Mouse (Mus musculus): ENCODE data around the gene Traf1.

Gene Traf1

GRCm38 (mm10) chr2:34941061-34941675 is 20.4 kb downstream of the Traf1 start:
- DNase-seq (ENCODE audit: extremely low spot score, low spot score), result no peak

DNA sequence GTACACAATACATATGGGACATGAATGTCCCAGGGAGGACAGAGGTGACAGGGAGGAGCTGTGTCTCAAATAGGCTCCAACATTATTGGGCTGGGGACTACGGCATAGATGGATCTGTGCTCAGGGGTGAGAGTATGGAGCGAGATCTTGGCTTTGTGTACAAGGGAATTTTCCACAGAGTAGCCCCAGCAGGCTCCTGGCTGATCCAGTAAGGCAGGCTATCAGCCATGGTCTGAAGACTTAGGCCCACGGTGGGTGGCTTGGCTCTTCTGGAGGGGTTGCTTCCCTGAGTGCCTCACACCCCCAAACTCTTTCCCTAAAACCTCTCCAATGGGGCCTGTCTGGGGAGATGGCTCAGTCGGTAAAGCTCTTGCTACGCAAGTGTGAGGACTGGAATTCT is 21.3 kb downstream of the Traf1 start:
- no peak for DNase-seq (ENCODE audit: extremely low spot score, low spot score)

DNA sequence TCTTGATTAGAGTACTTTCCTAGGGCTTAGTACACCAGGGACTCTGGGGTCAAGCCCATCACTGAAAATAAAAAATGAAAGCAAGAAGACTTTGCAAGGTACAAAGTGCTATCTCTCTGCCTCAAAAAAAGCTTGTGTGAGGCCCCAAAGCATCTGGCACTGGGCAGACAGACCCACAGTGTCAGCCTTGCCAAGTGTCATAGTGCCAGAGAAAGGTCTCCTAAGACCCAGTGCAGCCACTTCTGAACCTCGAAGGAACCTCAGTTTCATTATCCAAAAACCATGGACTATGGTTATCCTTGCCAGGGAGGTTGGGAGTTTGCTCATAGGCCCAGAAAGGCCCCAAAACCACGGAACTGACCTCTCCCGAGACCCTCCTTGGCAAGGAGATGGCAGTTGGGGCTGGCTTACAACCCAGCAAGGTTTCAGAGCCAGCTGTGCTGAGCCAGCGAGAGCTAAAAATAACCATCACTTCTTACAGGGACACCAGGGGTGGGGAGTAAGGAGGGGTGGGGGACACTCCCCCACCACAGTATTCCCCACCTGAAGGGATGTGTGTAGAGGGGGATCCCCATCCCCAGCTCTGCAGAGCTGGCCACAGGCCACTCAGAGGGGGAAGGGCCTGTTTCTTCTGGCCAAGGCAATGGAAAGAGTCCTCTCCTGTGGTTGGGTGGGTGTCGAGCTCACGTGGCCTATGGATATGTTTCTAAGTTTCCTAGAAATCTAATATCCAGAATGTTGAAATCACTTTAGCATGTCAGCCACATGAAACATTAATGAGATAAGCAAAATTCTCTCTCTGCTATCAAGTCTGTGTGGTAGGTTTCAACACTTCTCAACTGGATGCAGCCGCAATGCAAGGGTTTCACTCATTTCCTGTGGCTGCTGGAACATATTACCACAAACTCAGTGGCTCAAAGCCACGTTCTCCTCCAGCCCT is 23.0 kb downstream of the Traf1 start:
- DNase-seq (ENCODE audit: extremely low spot score, low spot score), result no peak

DNA sequence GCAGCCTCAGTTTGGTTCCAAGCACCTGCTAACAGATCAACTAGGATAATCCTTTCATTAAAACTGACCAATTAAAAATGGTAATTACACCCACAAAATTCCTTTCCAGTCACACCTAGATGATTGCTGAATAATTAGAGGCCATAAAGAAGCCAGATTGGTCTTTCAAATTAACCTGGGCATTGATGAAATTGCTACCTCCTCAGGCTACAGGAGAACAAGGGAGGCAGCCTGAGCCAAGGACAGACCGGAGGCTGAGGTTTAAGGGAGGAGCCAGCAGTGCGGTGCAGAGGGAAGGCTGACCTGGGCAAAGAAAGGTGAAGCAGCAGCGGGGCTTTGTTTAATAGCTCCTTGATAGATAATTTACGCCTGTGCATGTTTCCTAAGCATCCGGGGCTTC is 24.1 kb downstream of the Traf1 start:
- DNase-seq (ENCODE audit: extremely low spot score, low spot score), result no peak

DNA sequence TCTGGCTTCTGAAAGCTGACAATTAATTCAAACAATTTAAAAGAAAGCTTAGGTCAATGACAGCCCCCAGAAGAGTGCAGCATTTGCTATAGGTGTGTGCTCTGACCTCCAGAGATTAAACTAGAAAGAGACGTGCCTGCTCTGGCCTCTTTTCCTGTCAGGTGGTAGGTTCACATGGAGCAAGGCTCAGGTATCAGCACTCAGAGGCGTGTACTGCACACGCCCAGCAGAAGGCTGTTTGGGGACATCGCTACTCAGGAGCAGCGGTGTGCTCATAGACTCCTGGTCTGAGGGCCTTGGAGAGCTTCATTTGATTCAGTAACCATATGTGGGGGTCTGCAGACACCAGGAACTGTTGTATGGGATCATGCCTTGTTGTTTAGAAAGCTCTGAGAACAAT is 34.3 kb downstream of the Traf1 start:
- no peak for DNase-seq (ENCODE audit: extremely low spot score, low spot score)

DNA sequence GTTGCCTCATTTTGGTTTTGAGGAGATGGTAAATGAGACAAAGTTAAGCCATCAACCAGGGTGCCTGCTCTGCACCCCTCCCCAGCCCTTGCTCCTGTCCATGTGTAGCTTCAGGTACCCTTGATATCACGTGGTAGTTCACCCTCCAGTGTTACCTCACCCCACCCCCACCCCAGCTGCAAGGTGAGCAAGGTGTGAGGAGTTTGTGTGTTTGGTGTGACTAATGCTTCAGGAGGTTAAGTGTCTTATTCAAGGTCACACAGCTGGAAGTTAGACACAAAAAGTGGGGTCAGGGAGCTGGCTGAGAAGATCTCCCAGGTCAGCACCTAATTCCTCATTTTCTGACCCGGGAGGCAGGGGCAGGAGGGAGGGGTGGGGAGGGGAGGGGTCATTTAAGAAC is 38.8 kb downstream of the Traf1 start:
- no peak for DNase-seq (ENCODE audit: extremely low spot score, low spot score)

DNA sequence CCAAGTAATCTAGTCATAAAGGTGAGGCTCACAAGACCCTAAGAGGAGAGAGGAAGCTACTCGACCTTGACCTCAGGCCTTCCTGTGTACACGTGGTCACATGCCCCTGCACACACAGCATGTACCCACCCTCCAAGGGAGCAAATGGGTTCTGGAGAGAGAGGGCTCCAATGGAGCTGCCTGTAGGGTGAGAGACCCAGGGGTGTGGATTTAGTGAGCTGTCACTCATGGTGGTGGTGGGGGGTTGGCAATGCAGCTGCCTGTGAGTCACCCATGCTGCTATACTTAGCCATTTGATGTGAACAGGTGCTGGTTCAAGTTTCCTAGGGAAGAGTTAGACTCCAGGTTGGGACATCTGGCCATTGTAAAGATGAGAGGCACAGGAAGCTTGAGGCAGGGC is 41.4 kb downstream of the Traf1 start:
- no peak for DNase-seq (ENCODE audit: extremely low spot score, low spot score)

GRCm38 (mm10) chr2:34915103-34915502 is 46.5 kb downstream of the Traf1 start:
- DNase-seq (ENCODE audit: extremely low spot score, low spot score), result peak; percentile 18

DNA sequence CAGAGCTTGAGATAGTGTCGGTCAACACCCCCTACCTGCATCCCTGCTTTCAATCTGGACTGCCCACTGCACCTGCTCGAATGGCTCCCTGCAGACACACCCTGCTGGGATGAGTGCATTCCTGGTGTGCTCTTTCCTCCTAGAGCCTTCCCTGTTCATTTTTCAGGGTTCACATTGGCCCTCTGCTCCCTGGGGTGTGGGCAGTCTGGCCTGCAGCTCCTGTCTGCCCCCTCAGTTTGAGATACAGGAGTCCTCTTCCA is 46.8 kb downstream of the Traf1 start:
- DNase-seq (ENCODE audit: extremely low spot score, low spot score), result no peak

DNA sequence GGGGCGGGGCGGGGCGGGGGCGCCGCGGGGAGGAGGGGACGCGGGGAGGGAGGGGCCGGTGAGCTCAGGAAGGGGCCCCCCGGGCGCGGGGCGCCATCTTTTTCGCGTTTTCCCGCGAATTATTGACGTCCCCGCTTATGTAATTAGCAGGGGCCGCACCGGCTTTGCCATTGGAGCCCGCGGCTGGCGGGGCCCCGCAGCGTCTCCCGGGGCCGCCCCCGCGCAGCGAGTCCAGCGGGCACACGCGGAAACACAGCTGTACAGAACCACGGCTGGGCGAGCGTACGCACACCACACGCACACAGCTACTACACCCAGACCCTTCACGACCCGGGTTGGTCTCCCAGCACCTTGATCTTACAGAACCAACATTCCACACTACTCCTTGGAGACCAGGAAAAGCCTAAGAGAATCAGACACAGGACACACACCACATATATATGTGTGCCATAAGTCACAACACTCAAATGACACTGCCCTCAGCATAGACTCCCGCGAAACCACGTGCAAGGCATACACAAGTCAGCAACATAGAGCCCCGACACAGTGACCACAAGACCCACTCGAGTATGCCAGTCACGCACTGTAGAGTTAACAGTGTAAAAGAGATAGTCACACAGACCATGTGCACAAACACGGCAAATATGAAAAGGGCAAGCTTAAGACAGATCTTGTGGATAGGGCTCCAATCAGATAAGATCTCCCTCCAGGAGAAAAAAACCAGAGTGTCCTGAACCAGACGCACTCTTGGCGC is 47.3 kb downstream of the Traf1 start:
- no peak for DNase-seq (ENCODE audit: extremely low spot score, low spot score)

DNA sequence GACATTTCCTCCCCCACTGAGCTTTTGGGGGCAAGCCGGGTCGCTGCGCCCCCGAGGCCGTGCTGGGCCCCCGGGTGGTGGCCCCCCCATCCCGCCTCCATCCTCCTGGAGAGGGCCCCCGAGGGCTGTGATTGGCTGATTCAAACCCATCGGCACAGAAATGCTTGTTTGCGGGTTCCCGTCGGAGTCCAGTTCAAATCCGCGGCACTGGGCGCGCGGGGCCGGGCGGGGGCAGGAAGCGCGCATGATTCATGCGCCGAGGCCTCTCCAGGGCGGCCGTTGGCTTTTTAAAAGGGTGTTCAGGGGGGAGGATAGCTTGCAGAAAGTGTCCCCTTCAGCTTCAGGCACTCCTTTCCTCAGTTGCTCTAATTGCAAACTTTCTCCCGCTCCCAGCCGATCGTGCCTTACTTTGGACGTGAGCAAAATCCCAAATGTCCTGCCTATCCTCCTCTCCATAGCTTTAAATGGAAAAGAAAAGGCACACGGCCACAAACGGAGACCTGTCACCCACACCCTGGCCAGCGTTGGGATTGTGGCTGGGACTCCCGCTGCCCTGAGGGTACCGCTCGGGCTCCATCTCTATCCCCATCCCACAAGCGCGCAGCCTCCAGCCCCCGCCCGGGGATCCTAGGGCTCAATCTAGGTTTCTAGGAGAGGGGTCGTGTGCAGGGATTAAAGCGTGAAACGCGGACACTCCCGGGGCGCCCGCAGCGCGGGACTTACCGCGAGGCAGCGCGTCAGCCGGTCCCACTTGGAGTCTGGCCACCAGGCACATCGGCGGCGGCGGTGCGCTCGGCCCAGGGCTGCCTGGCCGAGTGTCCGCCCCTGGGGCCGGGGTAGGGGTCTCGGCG is 48.1 kb downstream of the Traf1 start, which contains the start of gene Phf19:
TSS of gene Phf19 (minus strand) at position 809 of the 851 bp plus-strand sequence.
- peak; percentile 56 for DNase-seq (ENCODE audit: extremely low spot score, low spot score)

- DNase-seq (ENCODE audit: extremely low spot score, low spot score), result peak; percentile 20
Measured at GRCm38 (mm10) chr2:34912613-34913012, 49.0 kb downstream of the Traf1 start.

GRCm38 (mm10) chr2:34911871-34912270 is 49.7 kb downstream of the Traf1 start:
- DNase-seq (ENCODE audit: extremely low spot score, low spot score), result no peak

DNA sequence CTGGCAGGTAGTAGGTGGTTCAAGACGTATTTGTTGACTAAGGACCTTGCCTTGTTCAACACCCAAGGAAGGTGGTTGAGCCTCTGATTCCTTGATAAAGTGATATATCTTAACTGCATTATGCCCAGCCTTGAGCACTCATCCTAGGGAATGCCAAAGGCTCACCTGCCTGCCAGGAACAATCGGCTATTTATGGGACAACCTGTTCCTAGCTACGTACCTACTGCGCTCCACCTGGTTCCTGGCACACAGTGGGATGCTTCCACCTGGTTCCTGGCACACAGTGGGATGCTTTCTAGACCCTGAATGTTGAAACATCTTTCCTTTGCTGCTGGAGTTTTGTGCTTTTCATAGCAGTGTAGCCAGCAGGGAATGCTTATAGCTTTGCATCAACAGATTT is 51.9 kb downstream of the Traf1 start:
- no peak for DNase-seq (ENCODE audit: extremely low spot score, low spot score)

GRCm38 (mm10) chr2:34906861-34907604 is 54.5 kb downstream of the Traf1 start:
- no peak for DNase-seq (ENCODE audit: extremely low spot score, low spot score)

GRCm38 (mm10) chr2:34906426-34906825 is 55.1 kb downstream of the Traf1 start:
- no peak for DNase-seq (ENCODE audit: extremely low spot score, low spot score)

GRCm38 (mm10) chr2:34904849-34905542 is 56.6 kb downstream of the Traf1 start:
- peak; percentile 98 for DNase-seq (ENCODE audit: extremely low spot score, low spot score)

GRCm38 (mm10) chr2:34903652-34904405 is 57.7 kb downstream of the Traf1 start:
- DNase-seq (ENCODE audit: extremely low spot score, low spot score), result no peak

DNA sequence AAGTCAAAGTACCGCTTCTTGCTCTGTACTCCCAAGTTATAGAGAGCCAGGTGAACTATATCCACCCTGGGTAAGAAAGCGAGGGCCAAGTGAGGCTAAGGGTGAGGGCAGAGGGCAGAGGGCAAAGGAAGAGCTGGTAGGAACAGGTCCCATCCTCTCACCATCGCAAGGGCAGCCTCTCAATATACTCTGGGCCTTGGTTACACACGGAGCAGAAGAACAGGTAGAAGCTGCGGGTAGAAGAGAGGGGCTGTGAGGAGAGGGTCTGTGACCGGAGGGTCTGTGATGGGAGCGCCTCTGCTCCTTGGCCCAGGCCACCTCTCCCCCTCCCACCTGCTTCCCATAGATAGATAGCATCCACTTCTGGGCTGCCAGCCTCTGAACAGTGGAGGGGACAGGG is 58.4 kb downstream of the Traf1 start:
- DNase-seq (ENCODE audit: extremely low spot score, low spot score), result no peak

Measured in neural tube, embryonic 10.5 days (tissue).